Mouse (Mus musculus): ENCODE measurements around the gene Fam183b. TPM values are rescaled to one million over a fixed set of nuclear protein-coding genes. Genes with fewer than 3 reads are reported as not detected.
"Not testable (repeated sequence)": the region's sequence is repeated elsewhere in the genome, so short reads cannot be mapped to it uniquely, and the experiment has no call there.

The Fam183b gene
- total RNA-seq, 1 experiment = 2.7 TPM

GRCm38 (mm10) chr11:58784182-58784581 is 17.6 kb downstream of the Fam183b start:
- TF ChIP-seq ZNF384 (IDR thresholded peaks at IDR 0.05; ENCODE audit: low read depth, low read length) (no peak), HCFC1 (IDR thresholded peaks at IDR 0.05; ENCODE audit: borderline replicate concordance, insufficient read depth, low read length) (no peak), MAFK (IDR thresholded peaks at IDR 0.05; ENCODE audit: insufficient read depth, low read depth, low read length) (no peak), ZC3H11A (IDR thresholded peaks at IDR 0.05; ENCODE audit: borderline replicate concordance, low read depth, low read length) (no peak), CHD2 (IDR thresholded peaks at IDR 0.05; ENCODE audit: low read depth, low read length) (no peak)

DNA sequence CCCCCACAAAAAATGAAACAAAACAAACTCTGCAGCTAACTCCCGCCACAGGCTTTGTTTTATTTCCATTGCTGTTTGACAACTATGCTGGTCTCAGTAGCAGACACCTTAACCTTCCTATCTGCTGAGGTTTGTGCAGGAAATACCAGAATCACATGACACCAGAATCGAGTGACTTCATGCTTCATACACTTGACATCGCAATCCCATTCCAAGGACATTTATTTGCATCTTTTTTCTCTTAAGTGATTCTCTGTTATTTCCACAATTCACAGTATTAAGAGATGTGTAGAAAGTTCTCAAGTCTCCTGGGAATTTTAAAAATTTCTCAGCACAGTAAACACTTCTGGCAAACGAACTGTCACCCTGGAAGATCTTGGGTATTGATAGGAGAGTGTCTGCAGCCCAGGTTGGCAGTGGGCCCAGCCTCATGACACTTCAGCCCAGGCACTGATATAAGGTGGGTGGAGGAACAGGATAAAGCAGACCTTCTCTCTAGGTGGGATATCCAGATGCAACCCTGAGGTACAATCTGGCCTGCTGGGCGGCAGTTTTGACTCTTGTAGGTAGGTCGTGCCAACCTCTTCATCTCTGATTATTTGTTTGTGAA is 19.2 kb downstream of the Fam183b start, which contains the start of gene Olfr314:
TSS of gene Olfr314 (plus strand) at position 473 of the 610 bp plus-strand sequence.
- in situ Hi-C loops (cut with MboI; ENCODE audit: low sequenced_read_pairs in 2 of 2, unreplicated experiment in 2 of 2) = no loop called here
- TF ChIP-seq CHD2 (IDR thresholded peaks at IDR 0.05; ENCODE audit: low read depth, low read length) (no peak), MAFK (IDR thresholded peaks at IDR 0.05; ENCODE audit: insufficient read depth, low read depth, low read length) (no peak), ZC3H11A (IDR thresholded peaks at IDR 0.05; ENCODE audit: borderline replicate concordance, low read depth, low read length) (no peak), HCFC1 (IDR thresholded peaks at IDR 0.05; ENCODE audit: borderline replicate concordance, insufficient read depth, low read length) (no peak)
- Histone ChIP-seq H3K9ac (ENCODE audit: insufficient read depth, low read depth, low read length, poor library complexity, severe bottlenecking) (no peak within 1 kb of the TSS), H3K27ac (ENCODE audit: insufficient read depth, low read depth, low read length, poor library complexity, severe bottlenecking) (no peak within 1 kb of the TSS), H3K9me3 (ENCODE audit: control insufficient read depth, insufficient read depth, low read depth, low read length) (no peaks in the 10 kb centered on the region), H3K4me3 (ENCODE audit: insufficient read depth in 1 of 2, low read depth in 1 of 2, low read length in 2 of 2, poor library complexity in 1 of 2, severe bottlenecking in 1 of 2) (no peak within 1 kb of the TSS), H3K4me1 (ENCODE audit: control insufficient read depth in 2 of 2, insufficient read depth in 2 of 2, low read length in 2 of 2, poor library complexity in 1 of 2) (no peaks in the 10 kb centered on the region), H3K36me3 (ENCODE audit: control insufficient read depth, insufficient read depth, low read length, poor library complexity, severe bottlenecking) (no peaks in the 10 kb centered on the region)
- no peak for DNase-seq (ENCODE audit: low read depth, low spot score)

More at GRCm38 (mm10) chr11:58784182-58784581, 17.6 kb downstream of the Fam183b start:
- no peak for DNase-seq (ENCODE audit: low read depth, low spot score)
- Histone ChIP-seq H3K36me3 (ENCODE audit: control insufficient read depth, insufficient read depth, low read length, poor library complexity, severe bottlenecking) (no peaks in the 10 kb centered on the region), H3K9ac (ENCODE audit: insufficient read depth, low read depth, low read length, poor library complexity, severe bottlenecking) (no peak overlapping the region), H3K4me1 (ENCODE audit: control insufficient read depth in 2 of 2, insufficient read depth in 2 of 2, low read length in 2 of 2, poor library complexity in 1 of 2) (no peaks in the 10 kb centered on the region), H3K4me3 (ENCODE audit: insufficient read depth in 1 of 2, low read depth in 1 of 2, low read length in 2 of 2, poor library complexity in 1 of 2, severe bottlenecking in 1 of 2) (no peak overlapping the region), H3K9me3 (ENCODE audit: control insufficient read depth, insufficient read depth, low read depth, low read length) (no peaks in the 10 kb centered on the region), H3K27ac (ENCODE audit: insufficient read depth, low read depth, low read length, poor library complexity, severe bottlenecking) (no peak overlapping the region)
- in situ Hi-C loops (cut with MboI; ENCODE audit: low sequenced_read_pairs in 2 of 2, unreplicated experiment in 2 of 2) = no loop called here

GRCm38 (mm10) chr11:58772888-58773287 is 28.9 kb downstream of the Fam183b start, which contains the start of gene Olfr315:
TSS of gene Olfr315 (plus strand) at chr11:58773188.
- in situ Hi-C loops (cut with MboI; ENCODE audit: low sequenced_read_pairs in 2 of 2, unreplicated experiment in 2 of 2) = no loop called here

GRCm38 (mm10) chr11:58752434-58752833 is 49.3 kb downstream of the Fam183b start, which contains the start of gene Olfr316:
TSS of gene Olfr316 (plus strand) at chr11:58752734.
- H3K27ac ChIP-seq (ENCODE audit: insufficient read depth, low read depth, low read length, poor library complexity, severe bottlenecking) = no peak within 1 kb of the TSS
- TF ChIP-seq CHD2 (IDR thresholded peaks at IDR 0.05; ENCODE audit: low read depth, low read length) (no peak), HCFC1 (IDR thresholded peaks at IDR 0.05; ENCODE audit: borderline replicate concordance, insufficient read depth, low read length) (no peak), MAFK (IDR thresholded peaks at IDR 0.05; ENCODE audit: insufficient read depth, low read depth, low read length) (no peak), ZC3H11A (IDR thresholded peaks at IDR 0.05; ENCODE audit: borderline replicate concordance, low read depth, low read length) (no peak), ZNF384 (IDR thresholded peaks at IDR 0.05; ENCODE audit: low read depth, low read length) (no peak)
- no peak within 1 kb of the TSS for H3K4me3 ChIP-seq (ENCODE audit: insufficient read depth in 1 of 2, low read depth in 1 of 2, low read length in 2 of 2, poor library complexity in 1 of 2, severe bottlenecking in 1 of 2)
- H3K36me3 ChIP-seq (ENCODE audit: control insufficient read depth, insufficient read depth, low read length, poor library complexity, severe bottlenecking) = no peaks in the 10 kb centered on the region
- no peaks in the 10 kb centered on the region for H3K4me1 ChIP-seq (ENCODE audit: control insufficient read depth in 2 of 2, insufficient read depth in 2 of 2, low read length in 2 of 2, poor library complexity in 1 of 2)
- in situ Hi-C loops (cut with MboI; ENCODE audit: low sequenced_read_pairs in 2 of 2, unreplicated experiment in 2 of 2) = no loop called here
- H3K9me3 ChIP-seq (ENCODE audit: control insufficient read depth, insufficient read depth, low read depth, low read length) = no peaks in the 10 kb centered on the region
- no peak for DNase-seq (ENCODE audit: low read depth, low spot score)
- H3K9ac ChIP-seq (ENCODE audit: insufficient read depth, low read depth, low read length, poor library complexity, severe bottlenecking) = no peak within 1 kb of the TSS

More at GRCm38 (mm10) chr11:58772888-58773287, 28.9 kb downstream of the Fam183b start, which contains the start of gene Olfr315:
- no peaks in the 10 kb centered on the region for H3K4me1 ChIP-seq (ENCODE audit: control insufficient read depth in 2 of 2, insufficient read depth in 2 of 2, low read length in 2 of 2, poor library complexity in 1 of 2)
- no peak within 1 kb of the TSS for H3K27ac ChIP-seq (ENCODE audit: insufficient read depth, low read depth, low read length, poor library complexity, severe bottlenecking)
- no peak within 1 kb of the TSS for H3K9ac ChIP-seq (ENCODE audit: insufficient read depth, low read depth, low read length, poor library complexity, severe bottlenecking)
- DNase-seq (ENCODE audit: low read depth, low spot score) = no peak
- H3K4me3 ChIP-seq (ENCODE audit: insufficient read depth in 1 of 2, low read depth in 1 of 2, low read length in 2 of 2, poor library complexity in 1 of 2, severe bottlenecking in 1 of 2) = no peak within 1 kb of the TSS
- no peaks in the 10 kb centered on the region for H3K36me3 ChIP-seq (ENCODE audit: control insufficient read depth, insufficient read depth, low read length, poor library complexity, severe bottlenecking)
- no peaks in the 10 kb centered on the region for H3K9me3 ChIP-seq (ENCODE audit: control insufficient read depth, insufficient read depth, low read depth, low read length)
- TF ChIP-seq MAFK (IDR thresholded peaks at IDR 0.05; ENCODE audit: insufficient read depth, low read depth, low read length) = no peak

DNA sequence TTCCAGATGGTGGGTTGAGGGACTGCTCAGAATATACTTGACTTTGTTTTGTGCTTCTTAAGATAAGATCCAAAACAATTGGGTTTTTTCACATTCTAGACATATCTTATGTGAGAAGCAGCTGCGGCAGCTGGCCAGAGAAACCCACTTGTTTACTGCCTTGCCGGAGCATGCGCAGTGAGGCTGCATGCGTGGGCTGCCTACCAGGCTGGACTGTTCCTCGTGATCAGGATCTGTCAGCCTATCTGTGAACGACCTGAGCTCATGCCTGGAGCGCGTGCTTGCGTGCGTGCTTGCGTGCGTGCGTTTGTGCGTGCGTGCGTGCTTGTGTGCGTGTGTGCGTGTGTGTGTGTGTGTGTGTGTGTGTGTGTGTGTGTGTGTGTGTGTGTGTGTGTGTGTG is 50.7 kb downstream of the Fam183b start:
- H3K9me3 ChIP-seq (ENCODE audit: control insufficient read depth, insufficient read depth, low read depth, low read length); DNase-seq (ENCODE audit: low read depth, low spot score); in situ Hi-C loops (cut with MboI; ENCODE audit: low sequenced_read_pairs in 2 of 2, unreplicated experiment in 2 of 2); H3K4me1 ChIP-seq (ENCODE audit: control insufficient read depth in 2 of 2, insufficient read depth in 2 of 2, low read length in 2 of 2, poor library complexity in 1 of 2); H3K9ac ChIP-seq (ENCODE audit: insufficient read depth, low read depth, low read length, poor library complexity, severe bottlenecking); H3K4me3 ChIP-seq (ENCODE audit: insufficient read depth in 1 of 2, low read depth in 1 of 2, low read length in 2 of 2, poor library complexity in 1 of 2, severe bottlenecking in 1 of 2); H3K27ac ChIP-seq (ENCODE audit: insufficient read depth, low read depth, low read length, poor library complexity, severe bottlenecking); H3K36me3 ChIP-seq (ENCODE audit: control insufficient read depth, insufficient read depth, low read length, poor library complexity, severe bottlenecking): not testable (repeated sequence)

Other genes starting within 250 kb of the Fam183b start
- gene Olfr328, start 246.3 kb downstream of the Fam183b start, total RNA-seq (2012; rRNA removed) = 0.18 and 0.37 TPM in 2 replicates
- gene Olfr224, start 231.4 kb downstream of the Fam183b start, total RNA-seq (2012; rRNA removed) = not detected in 2 replicates
- not detected in 2 replicates for gene Olfr325, start 224.2 kb downstream of the Fam183b start, total RNA-seq (2012; rRNA removed)
- gene Olfr324, start 206.8 kb downstream of the Fam183b start, total RNA-seq (2012; rRNA removed) = not detected in 2 replicates
- not detected in 2 replicates for gene 2210407C18Rik, start 185.9 kb downstream of the Fam183b start, total RNA-seq (2012; rRNA removed)
- gene Olfr323, start 171.5 kb downstream of the Fam183b start, total RNA-seq (2012; rRNA removed) = not detected in 2 replicates
- gene Trim58, start 161.5 kb downstream of the Fam183b start, total RNA-seq (2012; rRNA removed) = not detected in 2 replicates
- not detected in 2 replicates for gene Olfr322, start 143.2 kb downstream of the Fam183b start, total RNA-seq (2012; rRNA removed)
- gene Olfr320, start 120.9 kb downstream of the Fam183b start, total RNA-seq (2012; rRNA removed) = not detected in 2 replicates
- gene Olfr319, start 102.8 kb downstream of the Fam183b start, total RNA-seq (2012; rRNA removed) = not detected in 2 replicates
- not detected in 2 replicates for gene Olfr318, start 77.9 kb downstream of the Fam183b start, total RNA-seq (2012; rRNA removed)
- not detected in 2 replicates for gene Olfr317, start 62.7 kb downstream of the Fam183b start, total RNA-seq (2012; rRNA removed)
- gene Olfr316, start 49.2 kb downstream of the Fam183b start, total RNA-seq (2012; rRNA removed) = not detected in 2 replicates
- not detected in 2 replicates for gene Olfr315, start 28.8 kb downstream of the Fam183b start, total RNA-seq (2012; rRNA removed)
- gene Olfr314, start 19.0 kb downstream of the Fam183b start, total RNA-seq (2012; rRNA removed) = not detected in 2 replicates
- not detected in 2 replicates for gene Olfr313, start 13.0 kb upstream of the Fam183b start, total RNA-seq (2012; rRNA removed)
- gene Olfr312, start 27.3 kb upstream of the Fam183b start, total RNA-seq (2012; rRNA removed) = not detected in 2 replicates
- not detected in 2 replicates for gene Olfr311, start 37.3 kb upstream of the Fam183b start, total RNA-seq (2012; rRNA removed)
- 3.7 and 4.7 TPM in 2 replicates for gene Gm12258, start 45.2 kb upstream of the Fam183b start, total RNA-seq (2012; rRNA removed)
- gene 2810021J22Rik, start 65.3 kb upstream of the Fam183b start, total RNA-seq (2012; rRNA removed) = 5.3 and 5.7 TPM in 2 replicates
- 3.0 and 3.4 TPM in 2 replicates for gene Zfp39, start 102.3 kb upstream of the Fam183b start, total RNA-seq (2012; rRNA removed)
- gene Btnl10, start 115.9 kb upstream of the Fam183b start, total RNA-seq (2012; rRNA removed) = not detected in 2 replicates
- gene Rnf187, start 137.0 kb upstream of the Fam183b start, total RNA-seq (2012; rRNA removed) = 104 and 115 TPM in 2 replicates
- 109 and 141 TPM in 2 replicates for gene Hist3h2ba, start 147.0 kb upstream of the Fam183b start, total RNA-seq (2012; rRNA removed)
- 161 and 194 TPM in 2 replicates for gene Hist3h2a, start 152.7 kb upstream of the Fam183b start, total RNA-seq (2012; rRNA removed)
- 0.40 and 0.74 TPM in 2 replicates for gene Trim17, start 152.7 kb upstream of the Fam183b start, total RNA-seq (2012; rRNA removed)
- gene Trim11, start 176.1 kb upstream of the Fam183b start, total RNA-seq (2012; rRNA removed) = 29.6 and 47.4 TPM in 2 replicates

Measured in ES-E14 (cell line).